Mouse (Mus musculus) T-helper 2 cell (primary cell): ENCODE results near the gene Fam110a.

Source experiments
- in situ Hi-C: fragments of 300-600 bp; cut with MboI, MseI; formaldehyde crosslinking; loops from one replicate; pipeline ENCODE4 v1.15.1; 2025; ENCODE audit warnings: high pct_unique_total_duplicates

Gene Fam110a

GRCm38 (mm10) chr2:151973595-151974562 is 6.1 kb downstream of the Fam110a start:
- in situ Hi-C loops = no loop called here

- in situ Hi-C loops = no loop called here
Observed at GRCm38 (mm10) chr2:151972880-151973594, 7.0 kb downstream of the Fam110a start.

- in situ Hi-C loops = no loop called here
Observed at GRCm38 (mm10) chr2:151971748-151972147, 8.3 kb downstream of the Fam110a start.

- in situ Hi-C loops = no loop called here
Observed at GRCm38 (mm10) chr2:151970191-151971172, 9.5 kb downstream of the Fam110a start.

- in situ Hi-C loops = no loop called here
Observed at GRCm38 (mm10) chr2:151969396-151969795, 10.6 kb downstream of the Fam110a start.

GRCm38 (mm10) chr2:151968986-151969385 is 11.0 kb downstream of the Fam110a start:
- in situ Hi-C loops = no loop called here

- in situ Hi-C loops = no loop called here
Observed at GRCm38 (mm10) chr2:151968451-151968850, 11.6 kb downstream of the Fam110a start.

- in situ Hi-C loops = no loop called here
Observed at GRCm38 (mm10) chr2:151967792-151968191, 12.2 kb downstream of the Fam110a start.

- in situ Hi-C loops = no loop called here
Observed at GRCm38 (mm10) chr2:151967176-151967750, 12.8 kb downstream of the Fam110a start.

- in situ Hi-C loops = no loop called here
Observed at GRCm38 (mm10) chr2:151964052-151964451, 16.0 kb downstream of the Fam110a start.

- in situ Hi-C loops = no loop called here
Observed at GRCm38 (mm10) chr2:151963319-151963718, 16.7 kb downstream of the Fam110a start.

- in situ Hi-C loops = no loop called here
Observed at GRCm38 (mm10) chr2:151962474-151962873, 17.5 kb downstream of the Fam110a start.

GRCm38 (mm10) chr2:151961284-151962196 is 18.5 kb downstream of the Fam110a start:
- in situ Hi-C loops = no loop called here

GRCm38 (mm10) chr2:151959274-151959673 is 20.7 kb downstream of the Fam110a start:
- in situ Hi-C loops = no loop called here

- in situ Hi-C loops = no loop called here
Observed at GRCm38 (mm10) chr2:151956500-151957137, 23.4 kb downstream of the Fam110a start.

- in situ Hi-C loops = no loop called here
Observed at GRCm38 (mm10) chr2:151953665-151954064, 26.4 kb downstream of the Fam110a start.

- in situ Hi-C loops = no loop called here
Observed at GRCm38 (mm10) chr2:151949082-151949774, 30.8 kb downstream of the Fam110a start.

- in situ Hi-C loops = no loop called here
Observed at GRCm38 (mm10) chr2:151948311-151948710, 31.7 kb downstream of the Fam110a start.

- in situ Hi-C loops = no loop called here
Observed at GRCm38 (mm10) chr2:151947617-151948016, 32.4 kb downstream of the Fam110a start.
